Mouse (Mus musculus) layer of hippocampus, postnatal 10 days (tissue): ENCODE data around the gene Glyctk. TPM values are rescaled to one million over a fixed set of nuclear protein-coding genes. Genes with fewer than 3 reads are reported as not detected.
"Not testable (repeated sequence)": the region's sequence is repeated elsewhere in the genome, so short reads cannot be mapped to it uniquely, and the experiment has no call there.

Experiments
- DNase-seq, 2 experiments: peaks; one replicate each; pipeline ENCODE4 v3.0.0; 2021; ENCODE audit warnings: low spot score in 2 of 2
- total RNA-seq, 2 experiments: library from RNA; stranded (reverse); gene quantifications; 2 replicates each; pipeline ENCODE4 v1.2.3; 2021

Gene Glyctk
- total RNA-seq, 2 experiments from 2014 or later, result 4.5 to 6.0 TPM

DNA sequence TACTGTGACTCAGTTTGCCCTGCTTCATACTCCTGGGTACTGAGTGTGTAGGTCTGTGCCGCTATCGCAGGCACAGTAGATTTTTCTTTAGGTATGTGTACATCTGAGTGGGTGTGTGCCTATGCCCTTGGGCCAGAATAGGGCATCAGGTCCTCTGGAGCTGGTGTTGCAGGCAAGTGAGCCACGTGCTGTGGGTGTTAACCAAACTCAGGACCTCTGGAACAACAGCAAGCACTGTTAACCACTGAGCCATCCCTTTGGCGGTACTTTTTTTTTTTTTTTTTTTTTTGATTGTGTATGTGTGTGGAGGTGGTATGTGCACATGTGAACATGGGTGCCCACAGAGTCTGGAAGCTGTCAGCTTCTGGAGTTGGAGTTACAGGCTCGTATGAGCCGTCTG lies 19.9 kb upstream of the Glyctk start:
- DNase-seq, result no peak

- no peak for DNase-seq
Observed at GRCm38 (mm10) chr9:106176769-106177168, 18.8 kb upstream of the Glyctk start.

DNA sequence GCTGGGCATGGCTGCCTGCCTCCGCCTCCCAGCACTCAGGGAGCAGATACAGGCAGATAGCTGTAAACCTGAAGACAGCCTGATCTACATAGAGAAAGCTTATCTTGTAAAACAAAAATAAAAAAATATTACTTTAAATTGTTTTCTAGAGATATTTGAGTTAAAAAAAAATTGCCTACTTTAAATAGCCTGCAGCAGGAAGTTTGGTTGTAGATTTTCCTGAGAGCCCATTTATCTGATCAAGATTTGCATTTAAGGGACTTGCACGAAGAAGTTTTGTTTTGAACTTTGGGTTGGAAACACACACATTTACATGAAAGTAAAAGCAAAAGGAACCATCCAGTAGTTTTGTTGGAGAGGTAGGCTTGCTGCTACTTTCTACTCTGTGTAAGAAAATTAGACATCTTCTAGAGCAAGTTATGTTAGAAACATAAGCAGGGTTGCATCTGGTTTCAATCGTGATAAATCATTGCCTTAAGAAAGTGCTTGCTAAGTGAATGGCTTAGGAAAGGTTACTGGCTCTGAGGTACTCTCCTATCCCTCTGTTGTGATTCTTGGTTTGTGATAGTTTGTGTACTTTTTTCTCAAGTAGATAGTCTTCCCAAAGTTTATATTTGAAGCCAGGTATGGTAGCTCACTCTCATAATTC lies 17.7 kb upstream of the Glyctk start:
- no peak for DNase-seq

GRCm38 (mm10) chr9:106173363-106173762 lies 15.4 kb upstream of the Glyctk start:
- no peak for DNase-seq

DNA sequence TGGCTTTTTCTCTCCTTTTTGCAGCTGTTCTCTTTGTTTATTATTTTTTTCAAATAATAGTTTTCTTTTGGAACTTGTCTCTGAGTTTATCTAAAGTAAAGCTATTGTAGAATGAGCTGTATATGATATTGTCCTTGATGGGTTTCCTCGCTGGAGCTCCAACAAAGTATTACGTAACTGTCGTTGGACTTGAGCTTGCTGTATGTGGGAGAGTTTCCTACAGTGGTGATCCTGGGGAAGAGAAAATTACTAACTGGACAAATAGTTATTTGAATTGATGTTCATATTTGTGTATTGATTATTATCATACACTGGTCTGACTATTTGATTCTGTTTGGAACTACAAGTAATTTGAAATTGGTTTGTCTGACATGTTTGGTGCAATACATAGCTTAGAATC lies 14.6 kb upstream of the Glyctk start:
- no peak for DNase-seq

GRCm38 (mm10) chr9:106171346-106172158 lies 13.6 kb upstream of the Glyctk start:
- peak; percentile 67 to 78 for DNase-seq

GRCm38 (mm10) chr9:106170556-106171345 lies 12.8 kb upstream of the Glyctk start, which contains the start of gene Wdr82:
Gene Wdr82 (plus strand): TSS chr9:106170928.
- peak; percentile 86 to 89 for DNase-seq

DNA sequence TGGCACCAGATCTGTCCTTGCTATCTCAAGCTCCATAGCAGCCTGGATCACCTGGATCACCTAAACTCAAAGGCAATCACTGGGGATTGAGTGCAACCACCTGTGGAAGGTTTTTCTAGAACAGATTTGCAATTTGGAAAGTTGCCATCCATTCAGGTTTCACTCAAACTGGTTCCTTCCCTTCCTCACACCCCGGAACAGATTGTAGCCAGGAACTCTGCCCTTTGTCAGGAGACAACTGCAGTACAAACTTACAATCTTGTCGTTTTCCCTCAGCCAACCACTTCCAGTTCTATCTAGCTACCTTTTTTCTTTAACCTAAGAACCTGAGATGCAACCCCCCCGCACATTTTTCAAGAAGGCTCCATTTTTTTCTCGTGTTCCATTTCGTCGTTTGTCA lies 12.0 kb upstream of the Glyctk start:
- no peak for DNase-seq

- not testable (repeated sequence) for DNase-seq
Observed at GRCm38 (mm10) chr9:106169006-106169405, 11.1 kb upstream of the Glyctk start.

DNA sequence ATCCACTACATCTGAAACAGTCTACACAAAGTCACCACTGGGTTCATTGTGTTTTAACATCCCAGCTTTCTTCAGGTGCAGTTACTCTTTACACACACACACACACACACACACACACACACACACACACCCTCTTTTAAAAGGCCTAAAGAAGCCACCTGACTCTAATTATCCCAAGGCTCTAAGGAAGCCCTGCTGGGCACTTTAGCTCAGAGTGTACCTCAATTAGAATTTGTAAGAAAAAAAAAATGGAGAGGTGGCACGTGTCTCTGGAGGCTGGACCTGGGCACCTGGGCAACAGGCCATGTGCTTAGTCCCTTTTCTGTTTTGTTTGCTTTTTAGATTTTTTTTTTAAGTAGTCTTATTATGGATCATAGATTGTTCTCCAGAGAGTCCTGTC lies 9.8 kb upstream of the Glyctk start:
- no peak for DNase-seq

GRCm38 (mm10) chr9:106167241-106167640 lies 9.3 kb upstream of the Glyctk start:
- no peak for DNase-seq

- DNase-seq, result no peak
Observed at GRCm38 (mm10) chr9:106166709-106167108, 8.8 kb upstream of the Glyctk start.

DNA sequence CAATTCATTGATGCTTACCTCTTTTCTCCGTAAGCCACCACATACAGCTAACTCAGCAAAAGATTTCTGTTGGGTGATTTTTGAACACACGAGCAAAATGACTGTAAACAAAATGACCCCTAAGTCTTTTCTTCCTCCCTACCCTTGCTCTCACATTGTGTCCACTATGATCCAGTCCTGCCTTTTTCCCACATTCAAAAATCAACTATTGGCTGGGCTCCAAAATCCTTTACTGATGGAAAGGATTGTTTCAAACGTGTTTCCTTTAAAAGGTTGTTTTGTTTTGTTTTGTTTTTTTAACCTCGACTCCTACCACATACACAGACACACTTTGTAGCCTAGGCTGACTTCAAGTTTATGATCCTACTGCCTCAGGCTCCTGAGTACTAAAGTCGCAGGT lies 2.5 kb upstream of the Glyctk start:
- no peak for DNase-seq

DNA sequence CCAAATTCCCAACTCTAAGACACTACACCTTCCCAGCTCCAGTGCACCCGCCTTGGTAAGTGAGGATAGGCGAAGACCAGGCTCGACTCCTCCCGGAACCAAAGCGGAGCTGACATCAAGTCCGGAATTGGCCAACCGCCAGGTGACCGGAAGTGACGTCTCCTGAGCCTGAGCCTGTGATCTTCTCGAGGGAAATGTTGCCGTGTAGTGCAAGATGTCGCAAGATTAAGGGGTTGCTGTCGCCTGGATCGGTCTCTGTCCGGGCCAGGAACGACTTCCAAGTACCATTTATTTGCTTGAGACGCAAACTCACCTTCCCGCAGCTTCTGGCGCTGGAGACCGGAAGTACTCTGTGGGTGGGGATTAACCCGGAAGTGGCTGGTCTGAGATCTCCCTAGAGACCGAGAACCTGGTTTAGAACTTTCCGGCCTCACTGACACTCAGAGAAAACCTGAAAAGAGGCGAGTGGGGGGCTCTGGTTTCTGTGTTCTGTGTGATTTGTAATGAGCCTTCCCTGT lies 1.9 kb upstream of the Glyctk start:
- DNase-seq, result peak; percentile 94 to 95

DNA sequence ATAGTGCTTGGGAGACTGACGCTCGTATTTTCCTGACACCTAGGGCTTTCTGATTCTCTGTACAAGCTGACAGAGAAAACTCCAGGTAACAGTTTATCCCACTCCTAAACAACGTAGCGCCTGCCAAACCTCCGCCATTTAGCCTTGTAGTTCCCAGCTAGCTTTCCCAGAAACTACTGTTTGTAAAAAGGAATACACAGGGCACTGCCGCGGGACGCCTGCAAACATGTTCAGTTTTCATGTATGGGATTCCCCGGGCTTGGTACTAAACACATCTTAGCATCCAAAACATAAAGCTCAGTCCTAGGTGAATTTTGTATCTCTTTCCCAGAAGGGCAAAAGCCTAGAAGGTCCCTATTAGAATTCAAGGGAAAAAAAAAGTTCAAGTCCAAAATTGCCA lies 1.3 kb upstream of the Glyctk start:
- no peak for DNase-seq

GRCm38 (mm10) chr9:106157623-106157925 lies 364 bp downstream of the Glyctk start:
- DNase-seq, result no peak

- no peak for DNase-seq
Observed at GRCm38 (mm10) chr9:106156921-106157622, 866 bp downstream of the Glyctk start.

- DNase-seq, result peak; percentile 70 to 72
Observed at GRCm38 (mm10) chr9:106156419-106156818, 1.5 kb downstream of the Glyctk start.

DNA sequence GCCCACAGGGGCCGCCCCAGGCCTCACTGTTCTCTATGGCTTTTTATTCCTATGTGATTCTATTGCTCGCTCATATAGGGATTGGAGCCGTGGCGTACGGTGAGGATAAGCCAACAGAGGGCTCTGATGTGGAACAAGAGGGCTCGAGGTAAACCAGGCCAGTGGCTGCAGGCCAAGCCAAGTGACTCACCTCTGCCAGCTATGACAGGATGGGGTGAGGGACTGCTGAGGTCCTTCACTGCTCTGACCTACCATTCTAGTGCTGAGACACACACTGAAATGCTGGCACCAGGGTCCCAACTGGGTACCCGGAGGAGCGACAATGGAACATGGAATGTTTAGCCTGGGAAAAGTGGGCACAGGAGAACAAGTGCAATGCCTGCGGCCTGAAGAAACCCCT lies 3.8 kb downstream of the Glyctk start:
- no peak for DNase-seq

GRCm38 (mm10) chr9:106149399-106149754 lies 8.6 kb downstream of the Glyctk start:
- DNase-seq, result no peak
